Mouse (Mus musculus) spleen, adult 2 months (tissue): ENCODE results near the gene Hemk1. TPM values are rescaled to one million over a fixed set of nuclear protein-coding genes. Genes with fewer than 3 reads are reported as not detected.
A peak's percentile ranks its signal among the peaks of the same experiment; 100 is the strongest.

Experiments used
- DNase-seq, 2 experiments: peaks; one replicate each; pipeline versions ENCODE4 v3.0.0 to v3.0.0-alpha.2; 2012 to 2021; ENCODE audit warnings: low spot score in 2 of 2, low read depth in 1 of 2
- H3K27ac ChIP-seq: fragments of 200-500 bp; 2 replicates; pipeline ENCODE4 v1.5.1; 2012; ENCODE audit warnings: low read length, inconsistent platforms; ENCODE audit not compliant: insufficient read depth
- H3K27me3 ChIP-seq: fragments of 200-500 bp; 2 replicates; pipeline ENCODE4 v1.6.1; 2012; ENCODE audit warnings: mild to moderate bottlenecking, moderate library complexity, low read length, inconsistent platforms; ENCODE audit not compliant: control insufficient read depth, insufficient read depth
- H3K36me3 ChIP-seq: fragments of 200-500 bp; 2 replicates; pipeline ENCODE4 v1.6.1; 2012; ENCODE audit warnings: mild to moderate bottlenecking, low read length, inconsistent platforms; ENCODE audit not compliant: control insufficient read depth, insufficient read depth
- H3K4me1 ChIP-seq: fragments of 200-500 bp; 2 replicates; pipeline ENCODE4 v1.6.1; 2011; ENCODE audit warnings: inconsistent platforms; ENCODE audit not compliant: control insufficient read depth, insufficient read depth, insufficient read length
- H3K4me3 ChIP-seq: fragments of 200-500 bp; 2 replicates; pipeline ENCODE4 v1.5.1; 2011; ENCODE audit warnings: mild to moderate bottlenecking, inconsistent platforms; ENCODE audit not compliant: insufficient read depth, insufficient read length; ENCODE audit errors: extremely low read depth
- CTCF ChIP-seq: fragments of 200-500 bp; IDR thresholded peaks from 2 replicates; pipeline ENCODE4 v1.5.1; 2011; ENCODE audit warnings: mild to moderate bottlenecking, inconsistent platforms; ENCODE audit not compliant: insufficient read depth, insufficient read length, insufficient replicate concordance; ENCODE audit errors: extremely low read depth
- POLR2A ChIP-seq: fragments of 200-500 bp; IDR thresholded peaks from 2 replicates; pipeline ENCODE4 v1.6.1; 2011; ENCODE audit warnings: low read depth, low read length, inconsistent platforms
- WGBS: fragments of 180-500 bp; shearing (Covaris S2); methylation state at CpG from one replicate; pipeline ENCODE4 v1.1.7; 2018; 5-methylcytosine and 5-hydroxymethylcytosine counted together
- polyA plus RNA-seq: library from polyadenylated mRNA; depleted of rRNA; stranded (reverse); fragments of >200 nt; gene quantifications from 2 replicates; pipeline ENCODE4 v1.2.3, GENCODE M21; 2012

The Hemk1 gene
- polyA plus RNA-seq, 1 experiment = 12.2 TPM

GRCm38 (mm10) chr9:107344027-107344426 lies 5.9 kb upstream of the Hemk1 start:
- DNase-seq = no peak
- no peaks in the 10 kb centered on the region for H3K36me3 ChIP-seq
- no peaks in the 10 kb centered on the region for H3K4me1 ChIP-seq
- no peak overlapping the region for H3K27ac ChIP-seq
- H3K4me3 ChIP-seq = no peak overlapping the region
- 86% methylated on average over 6 of the region's 6 CpGs for WGBS
- no peak for TF ChIP-seq POLR2A
- TF ChIP-seq CTCF = no peak
- H3K27me3 ChIP-seq = no peaks in the 10 kb centered on the region

GRCm38 (mm10) chr9:107343146-107343943 lies 5.2 kb upstream of the Hemk1 start:
- TF ChIP-seq CTCF (no peak), POLR2A (no peak)
- 86% methylated on average over 8 of the region's 8 CpGs for WGBS

GRCm38 (mm10) chr9:107342201-107342709 lies 4.1 kb upstream of the Hemk1 start:
- Histone ChIP-seq H3K36me3 (no peaks in the 10 kb centered on the region), H3K4me1 (no peaks in the 10 kb centered on the region), H3K27me3 (no peaks in the 10 kb centered on the region), H3K27ac (no peak overlapping the region), H3K4me3 (no peak overlapping the region)
- no peak for DNase-seq
- TF ChIP-seq CTCF = no peak
- WGBS = 61% methylated on average over 11 of the region's 11 CpGs

More at GRCm38 (mm10) chr9:107343146-107343943, 5.2 kb upstream of the Hemk1 start:
- Histone ChIP-seq H3K27me3 (no peaks in the 10 kb centered on the region), H3K4me1 (no peaks in the 10 kb centered on the region), H3K27ac (no peak overlapping the region), H3K4me3 (no peak overlapping the region), H3K36me3 (no peaks in the 10 kb centered on the region)
- no peak for DNase-seq

- no peaks in the 10 kb centered on the region for H3K27me3 ChIP-seq
- no peak for DNase-seq
- peak overlapping the region; percentile 73 for H3K4me3 ChIP-seq
- TF ChIP-seq POLR2A = no peak
- TF ChIP-seq CTCF = no peak
- no peak overlapping the region for H3K27ac ChIP-seq
- WGBS = 51% methylated on average over 12 of the region's 12 CpGs
- no peaks in the 10 kb centered on the region for H3K4me1 ChIP-seq
- no peaks in the 10 kb centered on the region for H3K36me3 ChIP-seq
Observed at GRCm38 (mm10) chr9:107340911-107341645, 2.9 kb upstream of the Hemk1 start.

- Histone ChIP-seq H3K27me3 (no peaks in the 10 kb centered on the region), H3K4me3 (peak within 1 kb of the TSS; percentile 73), H3K4me1 (peaks cover 2% of the 10 kb centered on the region; the same call in 1 of the 2 replicates), H3K36me3 (no peaks in the 10 kb centered on the region), H3K27ac (no peak within 1 kb of the TSS)
- WGBS = 2% methylated on average over 34 of the region's 34 CpGs
- peak; percentile 85 to 92 for DNase-seq
- TF ChIP-seq CTCF (no peak), POLR2A (no peak)
Observed at GRCm38 (mm10) chr9:107340267-107340859, 2.2 kb upstream of the Hemk1 start, which contains the start of gene 6430571L13Rik. Gene 6430571L13Rik, plus strand, starts transcription at chr9:107340602.

- H3K36me3 ChIP-seq = no peaks in the 10 kb centered on the region
- no peak overlapping the region for H3K4me3 ChIP-seq
- TF ChIP-seq POLR2A = no peak
- no peak for TF ChIP-seq CTCF
- WGBS = 86% methylated on average over 6 of the region's 6 CpGs
- H3K27me3 ChIP-seq = no peaks in the 10 kb centered on the region
- H3K27ac ChIP-seq = no peak overlapping the region
- peaks cover 4% of the 10 kb centered on the region; the same call in 1 of the 2 replicates for H3K4me1 ChIP-seq
- no peak for DNase-seq
Observed at GRCm38 (mm10) chr9:107336386-107336785, 1.8 kb downstream of the Hemk1 start.

GRCm38 (mm10) chr9:107335909-107336308 lies 2.2 kb downstream of the Hemk1 start:
- H3K36me3 ChIP-seq = no peaks in the 10 kb centered on the region
- WGBS = 8% methylated on average over 5 of the region's 5 CpGs
- peak; percentile 47 to 71 for DNase-seq
- H3K4me1 ChIP-seq = peaks cover 4% of the 10 kb centered on the region; the same call in 1 of the 2 replicates
- no peak overlapping the region for H3K4me3 ChIP-seq
- TF ChIP-seq CTCF (peak; percentile 99), POLR2A (no peak)
- no peak overlapping the region for H3K27ac ChIP-seq
- H3K27me3 ChIP-seq = no peaks in the 10 kb centered on the region
